Comparison of ENCODE assay signal across 29 mouse cellular contexts in the genomic region with DNA sequence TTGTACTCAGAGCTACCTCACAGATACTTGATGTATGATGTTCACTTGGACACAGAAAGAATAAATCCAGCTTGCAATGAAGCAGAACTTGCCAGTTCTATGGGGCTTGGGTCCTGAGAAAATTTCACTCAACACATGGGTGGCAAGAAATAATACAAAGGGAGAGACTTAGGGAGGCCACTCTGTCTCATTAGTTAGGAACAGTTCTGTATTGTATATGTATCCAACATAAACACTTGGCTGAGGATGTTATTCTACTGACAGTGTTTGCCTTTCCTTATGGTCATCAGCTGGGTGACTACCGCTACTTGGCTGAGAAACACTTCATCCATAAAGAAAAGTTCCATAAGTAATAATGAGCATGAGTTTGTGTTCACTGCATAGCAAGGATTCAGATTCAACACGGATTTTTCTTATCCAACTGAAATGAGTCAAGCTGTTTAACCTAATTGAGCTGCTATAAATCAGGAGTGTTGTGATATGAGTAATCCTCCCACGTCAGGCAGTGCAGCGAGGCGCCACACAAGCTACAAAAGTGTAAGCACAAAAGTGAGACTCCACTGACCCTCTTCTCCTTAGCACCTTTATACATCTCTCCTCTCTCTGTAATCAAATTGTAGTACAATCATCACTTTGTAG.
DNase-seq lines count a peak whose midpoint lies in the region; ATAC-seq and TF ChIP-seq lines count a peak whose summit lies in the region.
"Had no signal": no experiment of that assay in that cellular context is flagged by ENCODE, and none has a peak within 500 bp of the region (broad histone marks: within the 10 kb centered on the region; RNA-seq: fewer than 3 reads in every experiment).

No protein-coding gene starts in this region.

- 35% methylated on average over 5 of the region's 5 CpGs for WGBS in kidney, postnatal 0 days
- 45% methylated on average over 5 of the region's 5 CpGs for WGBS in intestine, embryonic 15.5 days

- H3K9ac ChIP-seq in kidney, postnatal 0 days (ENCODE audit: low read depth, low read length) = no peak overlapping the region
- no peak overlapping the region for H3K9ac ChIP-seq in intestine, embryonic 15.5 days
- H3K9ac ChIP-seq: embryonic facial prominence, embryonic 12.5 days; forebrain, embryonic 12.5 days; heart, embryonic 13.5 days; limb, embryonic 13.5 days; liver, embryonic 12.5 days had no signal

- H3K36me3 ChIP-seq in kidney, postnatal 0 days (ENCODE audit: insufficient read depth, low read length) = no peaks in the 10 kb centered on the region
- no peaks in the 10 kb centered on the region for H3K36me3 ChIP-seq in intestine, embryonic 15.5 days
- H3K36me3 ChIP-seq: embryonic facial prominence, embryonic 12.5 days; forebrain, embryonic 12.5 days; heart, embryonic 13.5 days; limb, embryonic 13.5 days; liver, embryonic 12.5 days had no signal

- TF ChIP-seq CTCF in kidney, postnatal 0 days (IDR thresholded peaks at IDR 0.05; ENCODE audit: low read depth) = no peak

- H3K4me3 ChIP-seq in kidney, postnatal 0 days (replicated peaks; ENCODE audit: low read depth, low read length) = no peak overlapping the region
- H3K4me3 ChIP-seq in intestine, embryonic 15.5 days (replicated peaks) = no peak overlapping the region
- H3K4me3 ChIP-seq: embryonic facial prominence, embryonic 12.5 days; erythroblast, embryonic 14.5 days; forebrain, embryonic 12.5 days; heart, embryonic 13.5 days; layer of hippocampus, adult 2 months; limb, embryonic 13.5 days; liver, embryonic 12.5 days had no signal

- no peak overlapping the region for H3K27ac ChIP-seq in kidney, postnatal 0 days
- peak overlapping the region; percentile 25; the same call in 1 of the 2 replicates for H3K27ac ChIP-seq in intestine, embryonic 15.5 days
- H3K27ac ChIP-seq: forebrain, embryonic 12.5 days; heart, embryonic 13.5 days; hindbrain, postnatal 0 days; layer of hippocampus, adult 2 months; limb, embryonic 13.5 days; liver, embryonic 12.5 days had no signal

- no peak for DNase-seq in frontal cortex, postnatal 14 days (ENCODE audit: low spot score in 2 of 2)
- peak; percentile 57 for DNase-seq in kidney, postnatal 0 days (ENCODE audit: low spot score)
- DNase-seq in kidney, postnatal 14 days = no peak
- peak; percentile 16 for DNase-seq in CD4-positive helper T cell, adult 2 months (ENCODE audit: low read depth, low spot score)
- DNase-seq in right cerebral cortex, postnatal 4 days = no peak
- no peak for DNase-seq in left cerebral cortex, postnatal 25 days (ENCODE audit: low spot score in 2 of 2)
- DNase-seq: adrenal gland, adult 2 months; cerebellum, adult 11-12 months; cerebellum, postnatal 10 days; gastrocnemius, postnatal 10 days; heart, adult 18-20 months; heart, postnatal 14 days; kidney, postnatal 10 days; lung, adult 18-20 months; right cerebral cortex, postnatal 14 days; spleen, adult 18-20 months; thymus, adult 18-20 months; thymus, postnatal 4 days had no signal

- no peaks in the 10 kb centered on the region for H3K4me1 ChIP-seq in kidney, postnatal 0 days (replicated peaks; ENCODE audit: insufficient read depth, low read length)
- no peaks in the 10 kb centered on the region for H3K4me1 ChIP-seq in intestine, embryonic 15.5 days (replicated peaks)
- H3K4me1 ChIP-seq: forebrain, embryonic 12.5 days had no signal

- H3K27me3 ChIP-seq in kidney, postnatal 0 days (ENCODE audit: insufficient read depth, low read length) = no peaks in the 10 kb centered on the region
- H3K27me3 ChIP-seq in intestine, embryonic 15.5 days (replicated peaks) = no peaks in the 10 kb centered on the region
- H3K27me3 ChIP-seq: heart, embryonic 13.5 days; limb, embryonic 13.5 days; liver, embryonic 12.5 days had no signal

- H3K4me2 ChIP-seq in kidney, postnatal 0 days (ENCODE audit: low read length) = no peak overlapping the region
- no peak overlapping the region for H3K4me2 ChIP-seq in intestine, embryonic 15.5 days (replicated peaks)
- H3K4me2 ChIP-seq: forebrain, embryonic 12.5 days; liver, embryonic 12.5 days; midbrain, embryonic 11.5 days had no signal

- peak; percentile 39; the same call in 1 of the 2 replicates for ATAC-seq in frontal cortex, adult (ENCODE audit: low TSS enrichment)
- no peak for ATAC-seq in kidney, postnatal 0 days (replicated peaks; ENCODE audit: low FRiP score, low read depth)
- peak; percentile 81 for ATAC-seq in intestine, embryonic 15.5 days
- ATAC-seq: hindbrain, postnatal 0 days; liver, embryonic 12.5 days had no signal

- no peaks in the 10 kb centered on the region for H3K9me3 ChIP-seq in kidney, postnatal 0 days (replicated peaks; ENCODE audit: low read length)
- H3K9me3 ChIP-seq in intestine, embryonic 15.5 days = no peaks in the 10 kb centered on the region
- H3K9me3 ChIP-seq: embryonic facial prominence, embryonic 12.5 days; forebrain, embryonic 12.5 days; heart, embryonic 13.5 days; limb, embryonic 13.5 days; liver, embryonic 12.5 days had no signal

- intact Hi-C loops in left cerebral cortex, postnatal 25 days (cut with DNase I) = no loop called here

Comparison
In these comparisons a context has a peak if more than half of its experiments do, and no peak if none do; other contexts are left out.
1. DNase-seq: peak in kidney, postnatal 0 days (single experiment) and CD4-positive helper T cell, adult 2 months (single experiment); none in frontal cortex, postnatal 14 days (0 of 2), kidney, postnatal 14 days (single experiment), right cerebral cortex, postnatal 4 days (single experiment) and left cerebral cortex, postnatal 25 days (0 of 2).